Mouse (Mus musculus): ENCODE measurements around the gene Grhl3. TPM values are rescaled to one million over a fixed set of nuclear protein-coding genes. Genes with fewer than 3 reads are reported as not detected.

Grhl3 gene
- polyA plus RNA-seq (2017; shearing (Covaris generic)) = not detected

GRCm38 (mm10) chr4:135573251-135573808 is at the start of gene Grhl3:
Gene Grhl3 (minus strand): TSS chr4:135573630.

GRCm38 (mm10) chr4:135494521-135495396 is 78.7 kb downstream of the Grhl3 start, which contains the start of the genes Stpg1 and Nipal3:
Gene Stpg1 (plus strand): TSS chr4:135494790.
Gene Nipal3 (minus strand): TSS chr4:135495038.

Other genes starting within 250 kb of the Grhl3 start
- 188 TPM for gene Srrm1, start 220.3 kb downstream of the Grhl3 start, polyA plus RNA-seq (2017; shearing (Covaris generic))
- 39.9 TPM for gene Ncmap, start 175.4 kb downstream of the Grhl3 start, polyA plus RNA-seq (2017; shearing (Covaris generic))
- gene Rcan3, start 139.8 kb downstream of the Grhl3 start, polyA plus RNA-seq (2017; shearing (Covaris generic)) = 17.6 TPM
- not detected for gene Stpg1, start 78.8 kb downstream of the Grhl3 start, polyA plus RNA-seq (2017; shearing (Covaris generic))
- 17.0 TPM for gene Nipal3, start 78.6 kb downstream of the Grhl3 start, polyA plus RNA-seq (2017; shearing (Covaris generic))
- not detected for gene Ifnlr1, start 112.7 kb upstream of the Grhl3 start, polyA plus RNA-seq (2017; shearing (Covaris generic))
- gene Il22ra1, start 154.5 kb upstream of the Grhl3 start, polyA plus RNA-seq (2017; shearing (Covaris generic)) = not detected
- not detected for gene Myom3, start 186.1 kb upstream of the Grhl3 start, polyA plus RNA-seq (2017; shearing (Covaris generic))